Comparison of ENCODE assay signal across 10 mouse cellular contexts in the genomic region with DNA sequence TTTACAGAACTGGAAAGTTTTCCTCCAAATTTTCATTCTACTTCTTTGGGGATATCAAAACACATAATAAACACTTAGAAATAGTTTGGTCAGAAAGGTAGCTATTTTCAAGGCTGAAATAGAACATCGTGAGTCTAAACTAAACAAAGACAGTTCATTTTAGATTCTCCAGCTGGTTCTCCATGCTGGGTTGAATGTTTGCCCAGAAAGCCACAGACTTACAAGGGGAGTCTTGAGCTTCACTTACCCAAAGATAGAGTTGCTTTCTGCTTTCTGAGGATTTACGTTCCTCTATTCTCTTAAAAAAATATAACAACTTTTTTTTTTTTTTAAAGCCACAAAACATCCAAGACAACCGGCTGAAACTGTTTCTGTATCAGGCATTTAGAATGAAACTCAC. TPM values are rescaled to one million over a fixed set of nuclear protein-coding genes. Genes with fewer than 3 reads are reported as not detected.
"Had no signal": no experiment of that assay in that cellular context is flagged by ENCODE, and none has a peak within 500 bp of the region (broad histone marks: within the 10 kb centered on the region; RNA-seq: fewer than 3 reads in every experiment).

No protein-coding gene starts in this region.

- DNase-seq: kidney, adult 8-10 months; kidney, postnatal 25 days; lung, adult 2 months; lung, postnatal 10 days; thymus, adult 18-20 months; thymus, postnatal 14 days had no signal

- ATAC-seq: intestine, postnatal 0 days; midbrain, embryonic 15.5 days had no signal

RNA-seq across cellular contexts. Expression of a gene that starts 40.1 kb away (rescaled TPM):
- total RNA-seq: monocyte, adult 5-6 weeks; neutrophil, adult 5-6 weeks had no signal
